Mouse (Mus musculus): ENCODE data around the gene Cherp.
A peak's percentile ranks its signal among the peaks of the same experiment; 100 is the strongest.

DNA sequence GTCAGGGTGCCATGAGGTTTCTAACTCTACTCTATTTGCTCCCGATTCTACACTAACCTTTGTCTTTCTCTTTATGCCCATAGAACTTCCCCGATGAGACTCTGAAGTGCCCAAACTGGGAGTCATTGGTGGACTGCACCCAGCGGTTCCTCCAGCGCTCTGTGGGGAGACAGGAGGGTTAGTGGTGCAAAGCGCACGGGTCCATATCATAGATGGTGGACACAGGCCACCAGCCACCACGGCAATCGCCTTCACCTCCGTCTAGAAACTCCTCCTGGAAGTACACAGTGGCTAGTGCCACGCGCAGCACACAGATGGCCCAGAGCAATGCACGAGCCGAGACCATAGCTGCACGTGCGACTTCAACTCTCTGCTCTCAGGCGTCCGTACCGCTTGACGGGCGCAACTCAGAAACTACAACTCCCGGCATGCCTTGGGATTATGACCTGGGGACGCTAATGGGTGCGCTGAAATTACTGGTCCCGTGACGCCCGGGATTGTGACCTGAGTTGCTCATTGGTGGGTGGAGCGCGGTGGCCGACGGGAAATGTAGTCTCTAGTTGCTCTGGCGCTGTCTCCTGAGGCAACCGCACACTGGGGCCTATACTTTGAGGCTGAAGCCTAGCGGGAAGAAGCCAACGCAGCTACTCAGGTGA, 31.6 kb downstream of the Cherp start, which contains the start of the genes Calr3 and 1700030K09Rik:
- TF ChIP-seq POLR2A (IDR thresholded peaks at IDR 0.05; ENCODE audit: control insufficient read depth, low read depth, low read length) (peak; percentile 82), CTCF (IDR thresholded peaks at IDR 0.05; ENCODE audit: control insufficient read depth, insufficient read depth, insufficient replicate concordance, low read depth, low read length) (no peak; the same call in 1 of the 2 replicates)

All from testis, adult 2 months (tissue).